Mouse (Mus musculus): Measurements from ENCODE around the gene Cyp3a41b. TPM values are rescaled to one million over a fixed set of nuclear protein-coding genes. Genes with fewer than 3 reads are reported as not detected.

Gene Cyp3a41b
- not detected in 2 replicates for polyA plus RNA-seq (2015; fragmentation: Nextera tagmentation; extraction: Ambion mirVana)

DNA sequence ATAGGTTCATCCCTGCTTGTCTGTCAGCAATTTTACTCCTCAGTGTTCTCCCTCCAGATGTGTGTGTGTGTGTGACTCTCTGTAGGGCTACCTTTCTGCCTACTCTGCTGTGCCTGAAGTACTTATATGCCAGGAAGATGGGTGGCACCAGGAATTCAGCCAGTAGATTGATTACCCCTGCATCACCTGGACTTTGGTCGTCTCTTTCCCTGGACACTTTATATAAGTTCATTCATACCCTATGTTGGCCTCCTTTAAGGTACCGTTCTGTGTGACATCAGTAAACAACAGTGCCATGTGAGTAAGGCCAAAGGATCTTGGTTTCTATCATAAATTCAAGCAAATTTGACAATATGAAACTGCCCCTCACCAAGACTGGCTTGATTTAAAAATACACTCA lies at the start of gene Cyp3a41b:
Gene Cyp3a41b (minus strand): TSS at position 101 of the 400 bp plus-strand sequence.

Other genes with a start within 250 kb of the Cyp3a41b start
- gene Cyp3a57, start 239.5 kb downstream of the Cyp3a41b start, polyA plus RNA-seq (2015; fragmentation: Nextera tagmentation; extraction: Ambion mirVana), result not detected in 2 replicates
- gene Cyp3a16, start 115.0 kb downstream of the Cyp3a41b start, polyA plus RNA-seq (2015; fragmentation: Nextera tagmentation; extraction: Ambion mirVana), result not detected in 2 replicates
- gene Cyp3a41a, start 135.4 kb upstream of the Cyp3a41b start, polyA plus RNA-seq (2015; fragmentation: Nextera tagmentation; extraction: Ambion mirVana), result 0.13 TPM in 2 replicates
- not detected in 2 replicates for gene Cyp3a44, start 221.1 kb upstream of the Cyp3a41b start, polyA plus RNA-seq (2015; fragmentation: Nextera tagmentation; extraction: Ambion mirVana)